Mouse (Mus musculus) forebrain, embryonic 15.5 days (tissue): ENCODE results near the gene Pknox1. TPM values are rescaled to one million over a fixed set of nuclear protein-coding genes. Genes with fewer than 3 reads are reported as not detected.
"Not testable (repeated sequence)": the region's sequence is repeated elsewhere in the genome, so short reads cannot be mapped to it uniquely, and the experiment has no call there.

Source experiments
- ATAC-seq: fragments of 200-750 bp; cut with Nextera tagmentation; replicated peaks from 2 replicates; pipeline ENCODE4 v1.8.0; 2017; ENCODE audit warnings: mild to moderate bottlenecking, moderate TSS enrichment, moderate library complexity
- H3K27ac ChIP-seq: fragments of 300-500 bp; sonication (generic); replicated peaks from 2 replicates; pipeline ENCODE4 v1.5.1; 2015; ENCODE audit warnings: mild to moderate bottlenecking, inconsistent platforms
- H3K27me3 ChIP-seq: fragments of 300-500 bp; sonication (generic); 2 replicates; pipeline ENCODE4 v1.6.1; 2015; ENCODE audit warnings: inconsistent platforms
- H3K36me3 ChIP-seq: fragments of 300-500 bp; sonication (generic); 2 replicates; pipeline ENCODE4 v1.6.1; 2015; ENCODE audit warnings: mild to moderate bottlenecking, inconsistent platforms
- H3K4me1 ChIP-seq: fragments of 300-500 bp; sonication (generic); 2 replicates; pipeline ENCODE4 v1.6.1; 2015; ENCODE audit warnings: inconsistent platforms
- H3K4me2 ChIP-seq: fragments of 300-500 bp; sonication (generic); replicated peaks from 2 replicates; pipeline ENCODE4 v1.6.1; 2015; ENCODE audit warnings: mild to moderate bottlenecking, inconsistent platforms
- H3K4me3 ChIP-seq: fragments of 300-500 bp; sonication (generic); 2 replicates; pipeline ENCODE4 v1.5.1; 2015; ENCODE audit warnings: mild to moderate bottlenecking, inconsistent platforms
- H3K9ac ChIP-seq: fragments of 300-500 bp; sonication (generic); replicated peaks from 2 replicates; pipeline ENCODE4 v1.6.1; 2015; ENCODE audit warnings: mild to moderate bottlenecking, inconsistent platforms
- H3K9me3 ChIP-seq: fragments of 300-500 bp; sonication (generic); 2 replicates; pipeline ENCODE4 v1.6.1; 2016; ENCODE audit warnings: inconsistent platforms
- WGBS: fragments of 180-500 bp; shearing (Covaris S2); methylation state at CpG from one replicate; pipeline ENCODE4 v1.1.7; 2015; ENCODE audit warnings: mixed read lengths; 5-methylcytosine and 5-hydroxymethylcytosine counted together
- polyA plus RNA-seq: library from polyadenylated mRNA; unstranded; fragments of >200 nt; fragmentation: Nextera tagmentation; extraction: Ambion mirVana; gene quantifications from 2 replicates; pipeline ENCODE4 v1.2.1, GENCODE M21; 2015

Pknox1 gene
- polyA plus RNA-seq: 31.3 and 33.2 TPM in 2 replicates

GRCm38 (mm10) chr17:31564015-31564857 lies at the start of gene Pknox1:
Gene Pknox1 (plus strand): TSS chr17:31564734.
- H3K4me2 ChIP-seq: peak within 1 kb of the TSS; percentile 84
- no peaks in the 10 kb centered on the region for H3K9me3 ChIP-seq
- under 1% methylated on average over 38 of the region's 72 CpGs for WGBS
- peak; percentile 97 for ATAC-seq
- H3K9ac ChIP-seq: peak within 1 kb of the TSS; percentile 89
- no peaks in the 10 kb centered on the region for H3K27me3 ChIP-seq
- peaks cover 41% of the 10 kb centered on the region for H3K4me1 ChIP-seq
- H3K27ac ChIP-seq: peak within 1 kb of the TSS; percentile 99
- peak within 1 kb of the TSS; percentile 78 for H3K4me3 ChIP-seq
- no peaks in the 10 kb centered on the region for H3K36me3 ChIP-seq

GRCm38 (mm10) chr17:31519344-31519945 lies 45.1 kb upstream of the Pknox1 start:
- ATAC-seq: peak; percentile 75
- peaks cover 7% of the 10 kb centered on the region for H3K36me3 ChIP-seq
- H3K4me1 ChIP-seq: peaks cover 30% of the 10 kb centered on the region
- no peaks in the 10 kb centered on the region for H3K9me3 ChIP-seq
- H3K9ac ChIP-seq: no peak overlapping the region
- H3K27me3 ChIP-seq: no peaks in the 10 kb centered on the region
- peak overlapping the region; percentile 51; the same call in 1 of the 2 replicates for H3K27ac ChIP-seq
- WGBS: 4% methylated on average over 7 of the region's 7 CpGs
- H3K4me2 ChIP-seq: peak overlapping the region; percentile 57
- peak overlapping the region; percentile 69 for H3K4me3 ChIP-seq

GRCm38 (mm10) chr17:31519946-31520838 lies 44.3 kb upstream of the Pknox1 start, which contains the start of the genes Wdr4 and Ndufv3:
Gene Wdr4 (minus strand): TSS chr17:31519980.
Gene Ndufv3 (plus strand): TSS chr17:31520115.
- under 1% methylated on average over 45 of the region's 45 CpGs for WGBS
- no peaks in the 10 kb centered on the region for H3K27me3 ChIP-seq
- H3K4me1 ChIP-seq: peaks cover 30% of the 10 kb centered on the region
- peak within 1 kb of the TSS; percentile 66 for H3K9ac ChIP-seq
- H3K9me3 ChIP-seq: no peaks in the 10 kb centered on the region
- peak within 1 kb of the TSS; percentile 57 for H3K4me2 ChIP-seq
- H3K27ac ChIP-seq: peak within 1 kb of the TSS; percentile 85
- peak within 1 kb of the TSS; percentile 69 for H3K4me3 ChIP-seq
- peak; percentile 96 for ATAC-seq
- peaks cover 7% of the 10 kb centered on the region for H3K36me3 ChIP-seq

- Histone ChIP-seq H3K4me3 (peak overlapping the region; percentile 69), H3K36me3 (peaks cover 7% of the 10 kb centered on the region), H3K9me3 (no peaks in the 10 kb centered on the region), H3K9ac (peak overlapping the region; percentile 66; the same call in 1 of the 2 replicates), H3K4me2 (peak overlapping the region; percentile 57), H3K27me3 (no peaks in the 10 kb centered on the region), H3K4me1 (peaks cover 30% of the 10 kb centered on the region), H3K27ac (peak overlapping the region; percentile 85)
- 14% methylated on average over 3 of the region's 3 CpGs for WGBS
- no peak for ATAC-seq
These were observed 43.6 kb upstream of the Pknox1 start for GRCm38 (mm10) chr17:31520895-31521294.

- no peak for ATAC-seq
- Histone ChIP-seq H3K9me3 (no peaks in the 10 kb centered on the region), H3K9ac (no peak overlapping the region), H3K27me3 (no peaks in the 10 kb centered on the region), H3K27ac (peak overlapping the region; percentile 85), H3K4me3 (no peak overlapping the region), H3K36me3 (peaks cover 12% of the 10 kb centered on the region), H3K4me2 (no peak overlapping the region), H3K4me1 (peaks cover 30% of the 10 kb centered on the region)
- WGBS: 71% methylated on average over 6 of the region's 6 CpGs
These were observed 42.6 kb upstream of the Pknox1 start for GRCm38 (mm10) chr17:31521948-31522347.

GRCm38 (mm10) chr17:31525114-31525513 lies 39.4 kb upstream of the Pknox1 start:
- peaks cover 23% of the 10 kb centered on the region for H3K36me3 ChIP-seq
- no peak overlapping the region for H3K4me2 ChIP-seq
- WGBS: 92% methylated on average over 4 of the region's 4 CpGs
- no peak overlapping the region for H3K9ac ChIP-seq
- H3K4me3 ChIP-seq: no peak overlapping the region
- H3K9me3 ChIP-seq: no peaks in the 10 kb centered on the region
- no peak overlapping the region for H3K27ac ChIP-seq
- no peaks in the 10 kb centered on the region for H3K27me3 ChIP-seq
- no peak for ATAC-seq
- H3K4me1 ChIP-seq: peaks cover 30% of the 10 kb centered on the region

GRCm38 (mm10) chr17:31525816-31526215 lies 38.7 kb upstream of the Pknox1 start:
- Histone ChIP-seq H3K9me3 (no peaks in the 10 kb centered on the region), H3K4me3 (no peak overlapping the region), H3K9ac (no peak overlapping the region), H3K4me2 (no peak overlapping the region), H3K27ac (no peak overlapping the region), H3K27me3 (no peaks in the 10 kb centered on the region), H3K4me1 (peaks cover 25% of the 10 kb centered on the region), H3K36me3 (peaks cover 23% of the 10 kb centered on the region)
- no peak for ATAC-seq
- WGBS: 97% methylated on average over 3 of the region's 3 CpGs

- 18% methylated on average over 15 of the region's 15 CpGs for WGBS
- Histone ChIP-seq H3K36me3 (peaks cover 24% of the 10 kb centered on the region), H3K27ac (0 out of 2 replicates have a peak overlapping the region, but pooled peaks have one; percentile 49), H3K4me1 (peaks cover 5% of the 10 kb centered on the region; the same call in 1 of the 2 replicates), H3K27me3 (no peaks in the 10 kb centered on the region), H3K9me3 (no peaks in the 10 kb centered on the region), H3K4me3 (no peak overlapping the region), H3K9ac (no peak overlapping the region), H3K4me2 (peak overlapping the region; percentile 17; the same call in 1 of the 2 replicates)
- peak; percentile 63; the same call in 1 of the 2 replicates for ATAC-seq
These were observed 35.2 kb upstream of the Pknox1 start for GRCm38 (mm10) chr17:31529314-31529713.

GRCm38 (mm10) chr17:31531441-31532158 lies 32.9 kb upstream of the Pknox1 start:
- 87% methylated on average over 14 of the region's 14 CpGs for WGBS
- Histone ChIP-seq H3K36me3 (peaks cover 23% of the 10 kb centered on the region), H3K27me3 (no peaks in the 10 kb centered on the region), H3K4me3 (no peak overlapping the region), H3K9ac (no peak overlapping the region), H3K9me3 (no peaks in the 10 kb centered on the region), H3K4me1 (peaks cover 19% of the 10 kb centered on the region), H3K27ac (no peak overlapping the region), H3K4me2 (no peak overlapping the region)
- no peak for ATAC-seq

GRCm38 (mm10) chr17:31532331-31532730 lies 32.2 kb upstream of the Pknox1 start:
- not testable (repeated sequence) for ATAC-seq, H3K27ac ChIP-seq, H3K9ac ChIP-seq, H3K9me3 ChIP-seq, H3K4me3 ChIP-seq, H3K27me3 ChIP-seq, H3K4me2 ChIP-seq
- H3K36me3 ChIP-seq: peaks cover 16% of the 10 kb centered on the region
- peaks cover 22% of the 10 kb centered on the region for H3K4me1 ChIP-seq
- WGBS: 92% methylated on average over 4 of the region's 4 CpGs

- Histone ChIP-seq H3K27me3 (no peaks in the 10 kb centered on the region), H3K9me3 (no peaks in the 10 kb centered on the region), H3K36me3 (peaks cover 9% of the 10 kb centered on the region), H3K27ac (peak overlapping the region; percentile 99), H3K4me3 (no peak overlapping the region), H3K4me2 (peak overlapping the region; percentile 39), H3K4me1 (peaks cover 17% of the 10 kb centered on the region), H3K9ac (peak overlapping the region; percentile 37; the same call in 1 of the 2 replicates)
- peak; percentile 67 for ATAC-seq
- WGBS: 66% methylated on average over 4 of the region's 4 CpGs
These were observed 29.2 kb upstream of the Pknox1 start for GRCm38 (mm10) chr17:31535358-31535757.
